Mouse (Mus musculus): ENCODE results near the gene Znrf2. TPM values are rescaled to one million over a fixed set of nuclear protein-coding genes. Genes with fewer than 3 reads are reported as not detected.

The Znrf2 gene
- polyA plus RNA-seq, 1 experiment from 2014 or later: 3.0 TPM

GRCm38 (mm10) chr6:54828274-54828673, 11.6 kb downstream of the Znrf2 start:
- Histone ChIP-seq H3K36me3 (ENCODE audit: control insufficient read depth, insufficient read depth, low read length) (no peaks in the 10 kb centered on the region), H3K27ac (ENCODE audit: low read depth, low read length) (no peak overlapping the region), H3K9me3 (ENCODE audit: control insufficient read depth, low read length) (no peaks in the 10 kb centered on the region), H3K27me3 (ENCODE audit: control insufficient read depth, insufficient read depth, low read length) (no peaks in the 10 kb centered on the region), H3K4me2 (ENCODE audit: low read depth, low read length, severe bottlenecking) (no peak overlapping the region), H3K4me1 (replicated peaks; ENCODE audit: control insufficient read depth, insufficient read depth, low read length) (no peaks in the 10 kb centered on the region), H3K4me3 (ENCODE audit: low read depth, low read length) (no peak overlapping the region), H3K9ac (ENCODE audit: low read length) (no peak overlapping the region)
- DNase-seq (ENCODE audit: low spot score) (no peak), ATAC-seq (replicated peaks; ENCODE audit: low FRiP score) (no peak)
- 90% methylated on average over 1 of the region's 1 CpGs for WGBS

GRCm38 (mm10) chr6:54830048-54830772, 13.5 kb downstream of the Znrf2 start:
- ATAC-seq (replicated peaks; ENCODE audit: low FRiP score): no peak
- no peak overlapping the region for H3K4me2 ChIP-seq (ENCODE audit: low read depth, low read length, severe bottlenecking)

GRCm38 (mm10) chr6:54831069-54831720, 14.5 kb downstream of the Znrf2 start:
- Histone ChIP-seq H3K27me3 (ENCODE audit: control insufficient read depth, insufficient read depth, low read length) (no peaks in the 10 kb centered on the region), H3K4me3 (ENCODE audit: low read depth, low read length) (no peak overlapping the region), H3K9ac (ENCODE audit: low read length) (no peak overlapping the region), H3K4me2 (ENCODE audit: low read depth, low read length, severe bottlenecking) (no peak overlapping the region), H3K27ac (ENCODE audit: low read depth, low read length) (no peak overlapping the region), H3K36me3 (ENCODE audit: control insufficient read depth, insufficient read depth, low read length) (no peaks in the 10 kb centered on the region), H3K4me1 (replicated peaks; ENCODE audit: control insufficient read depth, insufficient read depth, low read length) (no peaks in the 10 kb centered on the region), H3K9me3 (ENCODE audit: control insufficient read depth, low read length) (no peaks in the 10 kb centered on the region)
- 84% methylated on average over 8 of the region's 8 CpGs for WGBS
- ATAC-seq (replicated peaks; ENCODE audit: low FRiP score): no peak
- no peak for DNase-seq (ENCODE audit: low spot score)

More at GRCm38 (mm10) chr6:54830048-54830772, 13.5 kb downstream of the Znrf2 start:
- no peaks in the 10 kb centered on the region for H3K36me3 ChIP-seq (ENCODE audit: control insufficient read depth, insufficient read depth, low read length)
- H3K27ac ChIP-seq (ENCODE audit: low read depth, low read length): no peak overlapping the region
- H3K4me3 ChIP-seq (ENCODE audit: low read depth, low read length): no peak overlapping the region
- 78% methylated on average over 7 of the region's 7 CpGs for WGBS
- H3K27me3 ChIP-seq (ENCODE audit: control insufficient read depth, insufficient read depth, low read length): no peaks in the 10 kb centered on the region
- DNase-seq (ENCODE audit: low spot score): no peak
- no peaks in the 10 kb centered on the region for H3K4me1 ChIP-seq (replicated peaks; ENCODE audit: control insufficient read depth, insufficient read depth, low read length)
- no peak overlapping the region for H3K9ac ChIP-seq (ENCODE audit: low read length)
- no peaks in the 10 kb centered on the region for H3K9me3 ChIP-seq (ENCODE audit: control insufficient read depth, low read length)

- H3K27ac ChIP-seq (ENCODE audit: low read depth, low read length): no peak overlapping the region
- no peak for ATAC-seq (replicated peaks; ENCODE audit: low FRiP score)
- WGBS: 63% methylated on average over 2 of the region's 2 CpGs
Measured at GRCm38 (mm10) chr6:54833427-54833826, 16.7 kb downstream of the Znrf2 start.

GRCm38 (mm10) chr6:54836666-54837065, 19.9 kb downstream of the Znrf2 start:
- Histone ChIP-seq H3K4me3 (ENCODE audit: low read depth, low read length) (no peak overlapping the region), H3K27ac (ENCODE audit: low read depth, low read length) (no peak overlapping the region), H3K27me3 (ENCODE audit: control insufficient read depth, insufficient read depth, low read length) (no peaks in the 10 kb centered on the region), H3K4me1 (replicated peaks; ENCODE audit: control insufficient read depth, insufficient read depth, low read length) (no peaks in the 10 kb centered on the region), H3K36me3 (ENCODE audit: control insufficient read depth, insufficient read depth, low read length) (no peaks in the 10 kb centered on the region), H3K9ac (ENCODE audit: low read length) (no peak overlapping the region), H3K9me3 (ENCODE audit: control insufficient read depth, low read length) (no peaks in the 10 kb centered on the region; the same call in 1 of the 2 replicates), H3K4me2 (ENCODE audit: low read depth, low read length, severe bottlenecking) (no peak overlapping the region)
- DNase-seq (ENCODE audit: low spot score) (no peak), ATAC-seq (replicated peaks; ENCODE audit: low FRiP score) (no peak)

More at GRCm38 (mm10) chr6:54833427-54833826, 16.7 kb downstream of the Znrf2 start:
- no peak for DNase-seq (ENCODE audit: low spot score)
- no peak overlapping the region for H3K4me3 ChIP-seq (ENCODE audit: low read depth, low read length)
- no peak overlapping the region for H3K9ac ChIP-seq (ENCODE audit: low read length)
- H3K36me3 ChIP-seq (ENCODE audit: control insufficient read depth, insufficient read depth, low read length): no peaks in the 10 kb centered on the region
- no peaks in the 10 kb centered on the region for H3K4me1 ChIP-seq (replicated peaks; ENCODE audit: control insufficient read depth, insufficient read depth, low read length)
- no peaks in the 10 kb centered on the region for H3K27me3 ChIP-seq (ENCODE audit: control insufficient read depth, insufficient read depth, low read length)
- no peaks in the 10 kb centered on the region for H3K9me3 ChIP-seq (ENCODE audit: control insufficient read depth, low read length)
- H3K4me2 ChIP-seq (ENCODE audit: low read depth, low read length, severe bottlenecking): no peak overlapping the region

GRCm38 (mm10) chr6:54841399-54841798, 24.7 kb downstream of the Znrf2 start:
- Histone ChIP-seq H3K9ac (ENCODE audit: low read length) (no peak overlapping the region), H3K4me1 (replicated peaks; ENCODE audit: control insufficient read depth, insufficient read depth, low read length) (no peaks in the 10 kb centered on the region), H3K27ac (ENCODE audit: low read depth, low read length) (no peak overlapping the region), H3K27me3 (ENCODE audit: control insufficient read depth, insufficient read depth, low read length) (no peaks in the 10 kb centered on the region), H3K4me3 (ENCODE audit: low read depth, low read length) (no peak overlapping the region), H3K9me3 (ENCODE audit: control insufficient read depth, low read length) (no peaks in the 10 kb centered on the region; the same call in 1 of the 2 replicates), H3K4me2 (ENCODE audit: low read depth, low read length, severe bottlenecking) (no peak overlapping the region), H3K36me3 (ENCODE audit: control insufficient read depth, insufficient read depth, low read length) (no peaks in the 10 kb centered on the region)
- DNase-seq (ENCODE audit: low spot score) (no peak), ATAC-seq (replicated peaks; ENCODE audit: low FRiP score) (no peak)

- no peak overlapping the region for H3K27ac ChIP-seq (ENCODE audit: low read depth, low read length)
- no peaks in the 10 kb centered on the region for H3K27me3 ChIP-seq (ENCODE audit: control insufficient read depth, insufficient read depth, low read length)
- 10% methylated on average over 1 of the region's 1 CpGs for WGBS
Measured at GRCm38 (mm10) chr6:54842041-54842440, 25.3 kb downstream of the Znrf2 start.

GRCm38 (mm10) chr6:54848546-54848945, 31.8 kb downstream of the Znrf2 start:
- H3K9me3 ChIP-seq (ENCODE audit: control insufficient read depth, low read length): no peaks in the 10 kb centered on the region
- 85% methylated on average over 3 of the region's 3 CpGs for WGBS
- ATAC-seq (replicated peaks; ENCODE audit: low FRiP score): no peak

More at GRCm38 (mm10) chr6:54842041-54842440, 25.3 kb downstream of the Znrf2 start:
- ATAC-seq (replicated peaks; ENCODE audit: low FRiP score) (no peak), DNase-seq (ENCODE audit: low spot score) (no peak)
- Histone ChIP-seq H3K4me2 (ENCODE audit: low read depth, low read length, severe bottlenecking) (no peak overlapping the region), H3K9me3 (ENCODE audit: control insufficient read depth, low read length) (no peaks in the 10 kb centered on the region; the same call in 1 of the 2 replicates), H3K4me1 (replicated peaks; ENCODE audit: control insufficient read depth, insufficient read depth, low read length) (no peaks in the 10 kb centered on the region), H3K36me3 (ENCODE audit: control insufficient read depth, insufficient read depth, low read length) (no peaks in the 10 kb centered on the region), H3K9ac (ENCODE audit: low read length) (no peak overlapping the region), H3K4me3 (ENCODE audit: low read depth, low read length) (no peak overlapping the region)

More at GRCm38 (mm10) chr6:54848546-54848945, 31.8 kb downstream of the Znrf2 start:
- no peak for DNase-seq (ENCODE audit: low spot score)
- H3K27me3 ChIP-seq (ENCODE audit: control insufficient read depth, insufficient read depth, low read length): no peaks in the 10 kb centered on the region
- no peak overlapping the region for H3K9ac ChIP-seq (ENCODE audit: low read length)
- no peak overlapping the region for H3K4me3 ChIP-seq (ENCODE audit: low read depth, low read length)
- H3K4me2 ChIP-seq (ENCODE audit: low read depth, low read length, severe bottlenecking): no peak overlapping the region
- no peaks in the 10 kb centered on the region for H3K36me3 ChIP-seq (ENCODE audit: control insufficient read depth, insufficient read depth, low read length)
- H3K27ac ChIP-seq (ENCODE audit: low read depth, low read length): no peak overlapping the region
- H3K4me1 ChIP-seq (replicated peaks; ENCODE audit: control insufficient read depth, insufficient read depth, low read length): peaks cover 9% of the 10 kb centered on the region; the same call in 1 of the 2 replicates
